Mouse (Mus musculus) stomach, embryonic 14.5 days (tissue): ENCODE measurements around the gene Alppl2. TPM values are rescaled to one million over a fixed set of nuclear protein-coding genes. Genes with fewer than 3 reads are reported as not detected.
A peak's percentile ranks its signal among the peaks of the same experiment; 100 is the strongest.

Experiments used
- ATAC-seq: fragments of 200-750 bp; cut with Nextera tagmentation; 2 replicates; pipeline ENCODE4 v1.8.0; 2017; ENCODE audit warnings: low read depth, moderate TSS enrichment; ENCODE audit not compliant: insufficient number of reproducible peaks, insufficient read depth, low FRiP score
- H3K27ac ChIP-seq: fragments of 300-500 bp; sonication (generic); 2 replicates; pipeline ENCODE4 v1.5.1; 2014; ENCODE audit warnings: mild to moderate bottlenecking, low read length, moderate library complexity, mixed read lengths
- H3K27me3 ChIP-seq: fragments of 300-500 bp; sonication (generic); 2 replicates; pipeline ENCODE4 v1.6.1; 2014; ENCODE audit warnings: low read length, control low read depth, mixed read lengths; ENCODE audit not compliant: control insufficient read depth, insufficient read depth
- H3K36me3 ChIP-seq: fragments of 300-500 bp; sonication (generic); 2 replicates; pipeline ENCODE4 v1.6.1; 2014; ENCODE audit warnings: mild to moderate bottlenecking, control low read depth, low read length, moderate library complexity, mixed read lengths; ENCODE audit not compliant: control insufficient read depth, insufficient read depth
- H3K4me1 ChIP-seq: fragments of 300-500 bp; sonication (generic); 2 replicates; pipeline ENCODE4 v1.6.1; 2014; ENCODE audit warnings: low read length, control low read depth, mixed read lengths; ENCODE audit not compliant: control insufficient read depth, insufficient read depth
- H3K4me2 ChIP-seq: fragments of 300-500 bp; sonication (generic); replicated peaks from 2 replicates; pipeline ENCODE4 v1.6.1; 2014; ENCODE audit warnings: low read depth, low read length, control low read depth
- H3K4me3 ChIP-seq: fragments of 300-500 bp; sonication (generic); 2 replicates; pipeline ENCODE4 v1.5.1; 2014; ENCODE audit warnings: low read depth, low read length, control low read depth
- H3K9ac ChIP-seq: fragments of 300-500 bp; sonication (generic); replicated peaks from 2 replicates; pipeline ENCODE4 v1.6.1; 2014; ENCODE audit warnings: low read depth, mild to moderate bottlenecking, control low read depth, low read length, moderate library complexity, mixed read lengths
- H3K9me3 ChIP-seq: fragments of 300-500 bp; sonication (generic); 2 replicates; pipeline ENCODE4 v1.6.1; 2016; ENCODE audit warnings: low read depth, low read length, control low read depth; ENCODE audit not compliant: control insufficient read depth
- WGBS: fragments of 180-500 bp; shearing (Covaris S2); extraction: QIAGEN DNeasy Blood & Tissue Kit; methylation state at CpG from one replicate; pipeline ENCODE4 v1.1.7; 2014; 5-methylcytosine and 5-hydroxymethylcytosine counted together
- polyA plus RNA-seq: library from polyadenylated mRNA; unstranded; fragments of >200 nt; fragmentation: Nextera tagmentation; extraction: Ambion mirVana; gene quantifications from 2 replicates; pipeline ENCODE4 v1.2.1, GENCODE M21; 2014

Gene Alppl2
- polyA plus RNA-seq, 1 experiment from 2014 or later = not detected

DNA sequence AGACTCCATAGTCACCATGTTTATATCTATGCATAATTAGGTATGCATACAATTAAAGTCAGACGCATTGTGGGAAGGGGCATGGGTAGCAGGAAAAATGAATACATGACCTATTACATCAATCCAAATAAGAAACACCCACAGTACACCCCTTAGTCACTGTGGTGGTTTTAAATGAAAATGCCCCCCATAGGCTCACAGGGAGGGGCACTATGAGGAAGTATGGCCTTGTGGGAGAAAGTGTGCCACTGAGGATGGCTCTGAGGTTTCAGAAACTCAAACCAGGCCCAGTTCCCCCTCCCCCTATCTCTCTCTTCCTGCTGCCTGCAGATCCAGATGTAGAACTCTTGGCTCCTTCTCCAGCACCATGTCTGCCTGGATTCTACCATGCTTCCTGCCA, 14.2 kb upstream of the Alppl2 start:
- no peaks in the 10 kb centered on the region for H3K36me3 ChIP-seq
- WGBS = 78% methylated on average over 1 of the region's 1 CpGs

DNA sequence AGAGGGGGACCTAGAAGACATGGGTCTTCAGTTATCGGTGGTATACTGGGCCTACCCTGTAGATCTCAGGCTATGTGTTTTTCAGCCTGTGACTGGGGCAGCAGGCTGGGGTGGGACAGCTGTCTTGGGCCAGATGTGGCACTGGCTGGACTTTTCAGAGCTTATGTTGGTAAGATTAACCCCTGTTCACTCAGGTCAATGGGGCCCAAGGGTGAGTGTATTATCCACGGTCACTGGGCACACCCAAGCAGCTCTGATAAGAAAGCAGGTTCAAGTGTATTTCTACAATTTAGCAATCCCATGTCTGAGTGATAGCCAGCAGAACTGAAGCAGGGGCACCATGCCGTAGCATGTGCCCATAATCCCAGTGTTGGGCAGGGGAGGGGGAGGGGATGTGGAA, 12.4 kb upstream of the Alppl2 start:
- Histone ChIP-seq H3K9me3 (no peaks in the 10 kb centered on the region), H3K36me3 (no peaks in the 10 kb centered on the region), H3K27ac (no peak overlapping the region), H3K27me3 (no peaks in the 10 kb centered on the region), H3K4me2 (no peak overlapping the region), H3K4me3 (no peak overlapping the region), H3K9ac (no peak overlapping the region), H3K4me1 (no peaks in the 10 kb centered on the region)
- no peak for ATAC-seq
- 76% methylated on average over 3 of the region's 3 CpGs for WGBS

More for the DNA sequence above, 14.2 kb upstream of the Alppl2 start:
- Histone ChIP-seq H3K9me3 (no peaks in the 10 kb centered on the region), H3K27ac (no peak overlapping the region), H3K4me3 (no peak overlapping the region), H3K27me3 (no peaks in the 10 kb centered on the region), H3K9ac (no peak overlapping the region), H3K4me1 (no peaks in the 10 kb centered on the region), H3K4me2 (no peak overlapping the region)
- ATAC-seq = no peak

DNA sequence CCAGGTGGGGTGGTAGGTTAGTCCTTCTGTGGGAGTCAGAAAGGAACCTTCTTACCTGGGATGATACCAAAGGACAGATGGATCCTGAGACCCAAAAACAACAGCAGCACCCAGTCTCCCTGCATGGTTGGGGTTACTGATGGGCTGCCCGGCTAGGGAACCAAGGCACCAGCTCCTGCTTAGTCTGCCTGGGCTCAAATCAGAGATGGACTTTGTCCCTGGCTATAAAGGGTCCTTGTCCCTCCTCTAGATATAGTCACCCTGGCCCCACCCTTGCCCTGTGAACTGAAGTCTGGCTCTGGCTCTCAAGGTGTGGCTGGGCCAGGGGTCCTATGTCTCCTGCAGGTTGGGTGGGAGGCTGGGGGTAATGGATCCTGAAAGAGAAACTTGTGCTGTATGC, 11.7 kb upstream of the Alppl2 start, which contains the start of gene Alpi:
TSS of gene Alpi (minus strand) at position 196 of the 400 bp plus-strand sequence.
- Histone ChIP-seq H3K9me3 (no peaks in the 10 kb centered on the region), H3K4me2 (no peak within 1 kb of the TSS), H3K4me1 (no peaks in the 10 kb centered on the region), H3K9ac (no peak within 1 kb of the TSS), H3K27ac (no peak within 1 kb of the TSS), H3K36me3 (no peaks in the 10 kb centered on the region), H3K4me3 (no peak within 1 kb of the TSS), H3K27me3 (no peaks in the 10 kb centered on the region)
- 85% methylated on average over 1 of the region's 1 CpGs for WGBS
- no peak for ATAC-seq

DNA sequence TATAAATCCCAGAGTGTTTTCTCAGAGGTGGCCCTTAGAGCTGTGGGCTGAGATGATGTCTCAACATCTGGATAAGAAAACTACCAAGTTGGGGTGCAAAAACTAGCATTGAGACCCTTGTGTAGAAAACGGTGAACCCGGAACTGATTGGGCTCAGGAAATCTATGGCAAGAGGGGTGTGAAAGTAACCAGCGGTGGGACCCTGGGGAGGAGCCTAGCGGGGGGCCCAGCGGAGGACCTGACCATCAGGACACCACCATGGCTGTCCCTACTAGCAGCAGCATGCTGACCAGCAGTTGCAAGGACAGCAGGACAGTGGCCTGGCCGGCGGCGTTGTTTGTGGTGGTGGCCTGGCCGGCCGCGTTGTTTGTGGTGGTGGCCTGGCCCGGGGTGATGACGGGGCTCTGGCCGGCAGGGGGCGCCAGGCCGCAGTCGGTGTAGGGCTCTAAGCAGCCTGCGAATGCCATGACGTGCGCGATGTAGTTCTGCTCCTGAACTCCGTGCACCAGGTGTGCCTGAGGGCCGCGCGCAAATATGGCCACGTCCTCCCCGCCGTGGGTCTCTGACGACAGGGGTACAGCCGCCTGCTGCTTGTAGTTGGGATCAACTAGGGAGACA, 8.7 kb upstream of the Alppl2 start:
- ATAC-seq = peak; percentile 79
- Histone ChIP-seq H3K9ac (no peak overlapping the region), H3K4me3 (no peak overlapping the region), H3K4me1 (no peaks in the 10 kb centered on the region), H3K9me3 (no peaks in the 10 kb centered on the region), H3K4me2 (peak overlapping the region; percentile 14; the same call in 1 of the 2 replicates), H3K27me3 (no peaks in the 10 kb centered on the region), H3K36me3 (no peaks in the 10 kb centered on the region), H3K27ac (no peak overlapping the region)
- 16% methylated on average over 30 of the region's 30 CpGs for WGBS

DNA sequence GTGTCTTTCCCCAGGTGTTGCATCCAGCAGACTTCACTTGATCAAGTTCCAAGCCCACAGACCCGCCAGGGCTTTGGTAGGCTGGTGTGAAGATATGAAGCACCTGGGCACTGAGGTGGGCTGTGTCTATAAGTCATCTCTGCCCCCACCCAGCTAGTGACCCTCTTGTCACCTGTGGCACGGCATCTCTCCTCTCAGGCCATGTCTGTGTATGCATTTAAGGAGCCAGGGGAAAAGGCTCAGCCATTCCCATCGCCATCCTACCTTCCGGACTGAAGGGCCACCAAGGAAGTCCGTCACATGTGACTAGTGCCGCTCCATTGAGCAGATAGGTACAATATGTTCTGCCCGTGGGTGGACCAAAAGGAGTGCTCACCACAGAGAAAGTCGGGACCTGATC, 5.9 kb upstream of the Alppl2 start:
- Histone ChIP-seq H3K27me3 (no peaks in the 10 kb centered on the region), H3K4me3 (no peak overlapping the region), H3K9me3 (no peaks in the 10 kb centered on the region), H3K4me1 (no peaks in the 10 kb centered on the region), H3K36me3 (no peaks in the 10 kb centered on the region), H3K9ac (no peak overlapping the region), H3K4me2 (no peak overlapping the region), H3K27ac (no peak overlapping the region)
- ATAC-seq = no peak
- 78% methylated on average over 8 of the region's 8 CpGs for WGBS

DNA sequence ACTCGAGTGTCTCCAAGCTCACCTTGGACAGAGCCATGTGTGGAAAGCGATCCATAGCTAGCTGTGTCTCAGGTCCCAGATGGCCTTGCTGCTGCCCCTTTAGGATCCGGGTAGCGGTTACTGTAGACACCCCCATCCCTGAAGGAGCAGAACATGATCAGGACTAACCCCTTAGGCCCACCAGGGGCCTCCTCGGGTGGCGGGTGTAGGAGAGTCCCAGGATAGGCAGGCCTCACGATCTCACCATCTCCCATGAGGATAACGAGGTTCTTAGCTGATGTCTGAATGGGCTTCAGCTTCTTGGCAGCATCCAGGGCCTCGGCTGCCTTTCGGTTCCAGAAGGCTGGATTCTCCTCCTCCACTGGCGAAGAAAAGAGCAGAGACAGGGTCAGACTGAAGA, 477 bp downstream of the Alppl2 start:
- Histone ChIP-seq H3K27ac (no peak overlapping the region), H3K4me2 (no peak overlapping the region), H3K9me3 (no peaks in the 10 kb centered on the region), H3K36me3 (no peaks in the 10 kb centered on the region), H3K27me3 (no peaks in the 10 kb centered on the region), H3K4me3 (no peak overlapping the region), H3K4me1 (no peaks in the 10 kb centered on the region), H3K9ac (no peak overlapping the region)
- 88% methylated on average over 11 of the region's 11 CpGs for WGBS
- no peak for ATAC-seq

DNA sequence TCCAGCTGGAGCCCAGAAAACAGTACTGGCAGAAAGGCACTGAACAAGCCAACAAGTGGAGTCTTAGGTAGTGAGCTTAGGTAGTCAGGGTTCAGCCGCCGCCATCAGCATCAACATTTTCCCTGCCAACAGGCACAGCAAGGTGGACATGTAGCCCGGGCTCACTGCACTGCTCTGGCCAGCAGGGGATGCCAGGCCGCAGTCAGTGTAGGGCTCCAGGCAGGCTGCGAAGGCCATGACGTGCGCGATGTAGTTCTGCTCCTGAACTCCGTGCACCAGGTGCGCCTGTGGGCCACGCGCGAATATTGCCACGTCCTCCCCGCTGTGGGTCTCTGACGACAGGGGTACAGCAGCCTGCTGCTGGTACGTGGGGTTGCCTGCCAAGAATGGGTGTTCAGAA, 2.8 kb downstream of the Alppl2 start:
- ATAC-seq = no peak
- Histone ChIP-seq H3K36me3 (no peaks in the 10 kb centered on the region), H3K4me2 (no peak overlapping the region), H3K9ac (no peak overlapping the region; the same call in 1 of the 2 replicates), H3K27me3 (no peaks in the 10 kb centered on the region), H3K27ac (no peak overlapping the region), H3K4me3 (no peak overlapping the region), H3K4me1 (no peaks in the 10 kb centered on the region), H3K9me3 (no peaks in the 10 kb centered on the region)
- WGBS = 76% methylated on average over 17 of the region's 17 CpGs

DNA sequence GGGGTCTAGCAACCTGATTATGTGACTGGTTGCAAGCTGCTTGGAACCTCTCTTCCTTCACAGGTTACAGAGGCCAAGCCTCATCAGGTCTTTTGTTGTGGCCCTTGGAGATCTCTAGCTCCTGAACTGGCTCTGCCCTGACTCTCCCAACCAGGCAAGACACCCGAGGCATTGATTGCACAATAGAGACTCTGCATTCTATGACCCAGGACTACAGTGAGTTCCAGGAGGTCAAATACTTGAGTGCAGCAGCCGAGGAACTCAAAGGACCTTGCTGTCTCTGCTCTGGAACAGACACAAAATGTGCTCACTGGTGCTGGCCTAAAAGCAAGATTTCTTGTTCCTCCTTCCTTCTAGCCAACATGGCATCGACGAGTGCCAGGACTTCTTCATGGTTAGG, 3.5 kb downstream of the Alppl2 start:
- H3K36me3 ChIP-seq = no peaks in the 10 kb centered on the region
- no peaks in the 10 kb centered on the region for H3K4me1 ChIP-seq
- ATAC-seq = no peak
- H3K9ac ChIP-seq = no peak overlapping the region
- H3K4me2 ChIP-seq = no peak overlapping the region
- WGBS = 63% methylated on average over 4 of the region's 4 CpGs
- no peak overlapping the region for H3K4me3 ChIP-seq
- H3K27me3 ChIP-seq = no peaks in the 10 kb centered on the region
- H3K27ac ChIP-seq = no peak overlapping the region
- no peaks in the 10 kb centered on the region for H3K9me3 ChIP-seq

DNA sequence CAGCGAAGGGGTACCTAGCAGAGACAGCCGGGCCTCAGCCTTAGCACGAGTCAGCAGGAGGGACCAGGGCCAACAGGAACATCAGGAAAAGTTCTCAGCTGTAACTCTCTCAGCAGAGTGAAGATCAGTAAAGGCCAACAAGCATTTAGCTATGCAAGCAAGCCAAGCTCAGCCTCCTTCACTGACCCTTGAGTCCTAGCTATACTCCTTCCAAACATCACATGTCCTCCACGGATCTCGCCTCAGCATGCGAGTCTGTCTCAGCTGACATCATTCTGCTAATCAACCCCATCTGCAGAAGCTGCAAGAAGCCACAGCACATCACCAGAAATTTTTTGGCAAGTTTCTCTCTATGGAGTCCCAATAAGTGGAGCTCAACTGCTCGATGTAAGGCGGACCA, 16.0 kb downstream of the Alppl2 start:
- no peak for ATAC-seq

More for the DNA sequence above, 16.0 kb downstream of the Alppl2 start:
- H3K36me3 ChIP-seq = no peaks in the 10 kb centered on the region
- no peaks in the 10 kb centered on the region for H3K9me3 ChIP-seq
- 80% methylated on average over 8 of the region's 8 CpGs for WGBS
- H3K4me3 ChIP-seq = no peak overlapping the region
- H3K27me3 ChIP-seq = no peaks in the 10 kb centered on the region
- H3K4me1 ChIP-seq = no peaks in the 10 kb centered on the region
- H3K27ac ChIP-seq = no peak overlapping the region
- no peak overlapping the region for H3K9ac ChIP-seq
- no peak overlapping the region for H3K4me2 ChIP-seq
